Mouse (Mus musculus) heart, embryonic 14.5 days (tissue): ENCODE data around the gene Nid1. TPM values are rescaled to one million over a fixed set of nuclear protein-coding genes. Genes with fewer than 3 reads are reported as not detected.
A peak's percentile ranks its signal among the peaks of the same experiment; 100 is the strongest.
"Not testable (repeated sequence)": the region's sequence is repeated elsewhere in the genome, so short reads cannot be mapped to it uniquely, and the experiment has no call there.

ENCODE experiments used
- ATAC-seq: fragments of 200-750 bp; cut with Nextera tagmentation; 2 replicates; pipeline ENCODE4 v1.8.0; 2017; ENCODE audit warnings: low read depth, moderate TSS enrichment; ENCODE audit not compliant: insufficient number of reproducible peaks, insufficient read depth, low FRiP score
- H3K27ac ChIP-seq, 2 experiments: fragments of 200-500 bp in 1 of 2; fragments of 300-500 bp in 1 of 2; sonication (generic) in 1 of 2; replicated peaks in 1 of 2; 2 replicates each; pipeline ENCODE4 v1.5.1; 2012 to 2014; ENCODE audit warnings: low read depth in 2 of 2, low read length in 2 of 2, control low read depth in 1 of 2, mild to moderate bottlenecking in 1 of 2, mixed read lengths in 1 of 2; ENCODE audit not compliant: control insufficient read depth in 1 of 2, insufficient read depth in 1 of 2
- H3K27me3 ChIP-seq: fragments of 300-500 bp; sonication (generic); 2 replicates; pipeline ENCODE4 v1.6.1; 2014; ENCODE audit warnings: mild to moderate bottlenecking, low read length, control low read depth; ENCODE audit not compliant: control insufficient read depth, insufficient read depth
- H3K36me3 ChIP-seq: fragments of 300-500 bp; sonication (generic); 2 replicates; pipeline ENCODE4 v1.6.1; 2014; ENCODE audit warnings: mild to moderate bottlenecking, control low read depth, low read length, mixed read lengths; ENCODE audit not compliant: control insufficient read depth, insufficient read depth
- H3K4me1 ChIP-seq, 2 experiments: fragments of 200-500 bp in 1 of 2; fragments of 300-500 bp in 1 of 2; sonication (generic) in 1 of 2; 2 replicates each; pipeline ENCODE4 v1.6.1; 2012 to 2014; ENCODE audit warnings: low read length in 2 of 2, control low read depth in 1 of 2, mixed read lengths in 1 of 2; ENCODE audit not compliant: control insufficient read depth in 2 of 2, insufficient read depth in 2 of 2
- H3K4me2 ChIP-seq: fragments of 300-500 bp; sonication (generic); 2 replicates; pipeline ENCODE4 v1.6.1; 2014; ENCODE audit warnings: mild to moderate bottlenecking, low read length
- H3K4me3 ChIP-seq, 2 experiments: fragments of 200-500 bp in 1 of 2; fragments of 300-500 bp in 1 of 2; sonication (generic) in 1 of 2; 2 replicates each; pipeline ENCODE4 v1.5.1; 2012 to 2014; ENCODE audit warnings: low read length in 2 of 2, mild to moderate bottlenecking in 2 of 2, control low read depth in 1 of 2, low read depth in 1 of 2, moderate library complexity in 1 of 2; ENCODE audit not compliant: control insufficient read depth in 1 of 2, insufficient read depth in 1 of 2
- H3K9ac ChIP-seq: fragments of 300-500 bp; sonication (generic); 2 replicates; pipeline ENCODE4 v1.6.1; 2014; ENCODE audit warnings: mild to moderate bottlenecking, low read length
- H3K9me3 ChIP-seq: fragments of 300-500 bp; sonication (generic); 2 replicates; pipeline ENCODE4 v1.6.1; 2016; ENCODE audit warnings: low read length, control low read depth; ENCODE audit not compliant: control insufficient read depth
- WGBS: fragments of 180-500 bp; shearing (Covaris S2); extraction: QIAGEN DNeasy Blood & Tissue Kit; methylation state at CpG from one replicate; pipeline ENCODE4 v1.1.7; 2014; 5-methylcytosine and 5-hydroxymethylcytosine counted together
- polyA plus RNA-seq: library from polyadenylated mRNA; unstranded; fragments of >200 nt; fragmentation: Nextera tagmentation; extraction: Ambion mirVana; gene quantifications from 2 replicates; pipeline ENCODE4 v1.2.1, GENCODE M21; 2014

Gene Nid1
- polyA plus RNA-seq: 85.4 and 88.8 TPM in 2 replicates

DNA sequence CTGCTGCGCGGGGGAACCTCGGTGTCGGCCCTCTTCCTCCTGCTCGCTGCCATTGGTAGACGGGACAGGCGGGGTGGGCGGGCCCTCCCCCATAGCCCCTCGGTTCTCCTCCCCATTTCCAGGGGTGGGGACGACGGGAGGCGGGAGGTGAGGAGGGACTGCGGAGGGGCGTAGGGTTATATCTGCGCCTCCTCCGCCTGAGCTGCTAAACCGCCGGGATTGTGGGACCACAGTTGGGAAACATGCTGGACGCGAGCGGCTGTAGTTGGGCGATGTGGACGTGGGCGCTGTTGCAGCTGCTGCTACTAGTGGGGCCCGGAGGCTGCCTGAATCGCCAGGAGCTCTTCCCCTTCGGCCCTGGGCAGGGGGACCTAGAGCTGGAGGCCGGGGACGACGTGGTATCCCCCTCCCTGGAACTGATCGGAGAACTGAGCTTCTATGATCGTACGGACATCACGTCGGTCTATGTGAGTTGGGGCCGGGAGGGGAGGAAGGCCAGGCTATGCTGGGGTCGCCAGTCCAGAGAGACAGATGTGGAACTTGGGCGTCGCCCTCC, at the start of gene Nid1:
TSS of gene Nid1 (plus strand) at position 92 of the 556 bp plus-strand sequence.
- not testable (repeated sequence) for H3K9ac ChIP-seq

GRCm38 (mm10) chr13:13393228-13394095, 43.9 kb upstream of the Nid1 start, which contains the start of gene Gpr137b:
Gene Gpr137b (minus strand): TSS chr13:13394014.
- not testable (repeated sequence) for H3K27me3 ChIP-seq, H3K27ac ChIP-seq, H3K36me3 ChIP-seq, H3K9ac ChIP-seq, H3K9me3 ChIP-seq, H3K4me1 ChIP-seq
- WGBS: under 1% methylated on average over 46 of the region's 78 CpGs
- ATAC-seq: peak; percentile 82
- Histone ChIP-seq H3K4me2 (peak within 1 kb of the TSS; percentile 66), H3K4me3 (peak within 1 kb of the TSS; percentile 36 to 60)

More for the DNA sequence above, at the start of gene Nid1:
- peak; percentile 83 for ATAC-seq
- Histone ChIP-seq H3K27ac (peak within 1 kb of the TSS; percentile 19 to 39; a peak in 1 of 4 replicates), H3K4me3 (peak within 1 kb of the TSS; percentile 29 to 50), H3K4me2 (peak within 1 kb of the TSS; percentile 52)
- not testable (repeated sequence) for H3K4me1 ChIP-seq, H3K36me3 ChIP-seq, H3K27me3 ChIP-seq, H3K9me3 ChIP-seq
- 1% methylated on average over 18 of the region's 39 CpGs for WGBS

- not testable (repeated sequence) for H3K36me3 ChIP-seq, H3K4me1 ChIP-seq, H3K9ac ChIP-seq, H3K27ac ChIP-seq, H3K9me3 ChIP-seq, H3K27me3 ChIP-seq
- under 1% methylated on average over 12 of the region's 15 CpGs for WGBS
- peak overlapping the region; percentile 66 for H3K4me2 ChIP-seq
- H3K4me3 ChIP-seq: peak overlapping the region; percentile 36 to 54
- ATAC-seq: peak; percentile 31; the same call in 1 of the 2 replicates
Observed at GRCm38 (mm10) chr13:13394096-13394395, 43.3 kb upstream of the Nid1 start.

DNA sequence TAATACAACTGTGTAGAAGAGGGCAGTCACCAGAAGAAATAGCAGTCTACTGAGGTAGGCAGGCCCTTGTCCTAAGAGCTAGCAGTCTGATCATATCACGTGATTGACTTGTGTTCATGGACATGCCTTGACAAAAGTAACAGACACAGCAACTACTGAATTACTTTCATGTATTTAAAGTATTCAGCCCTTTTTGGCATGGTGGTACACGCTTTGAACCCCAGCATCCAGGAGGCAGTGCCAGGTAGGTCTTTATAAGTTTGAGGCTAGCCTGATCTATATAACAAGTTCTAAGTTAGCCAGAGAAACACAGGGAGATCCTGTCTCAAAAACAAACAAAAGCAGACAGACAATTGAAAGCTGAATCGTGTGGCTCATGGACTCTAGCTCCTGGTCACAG, 36.5 kb upstream of the Nid1 start:
- H3K9me3 ChIP-seq, H3K4me2 ChIP-seq, ATAC-seq, H3K36me3 ChIP-seq, H3K4me1 ChIP-seq, H3K27ac ChIP-seq, H3K4me3 ChIP-seq, H3K9ac ChIP-seq, H3K27me3 ChIP-seq: not testable (repeated sequence)
- whole genome bisulfite sequencing: 68% methylated on average over 3 of the region's 3 CpGs

DNA sequence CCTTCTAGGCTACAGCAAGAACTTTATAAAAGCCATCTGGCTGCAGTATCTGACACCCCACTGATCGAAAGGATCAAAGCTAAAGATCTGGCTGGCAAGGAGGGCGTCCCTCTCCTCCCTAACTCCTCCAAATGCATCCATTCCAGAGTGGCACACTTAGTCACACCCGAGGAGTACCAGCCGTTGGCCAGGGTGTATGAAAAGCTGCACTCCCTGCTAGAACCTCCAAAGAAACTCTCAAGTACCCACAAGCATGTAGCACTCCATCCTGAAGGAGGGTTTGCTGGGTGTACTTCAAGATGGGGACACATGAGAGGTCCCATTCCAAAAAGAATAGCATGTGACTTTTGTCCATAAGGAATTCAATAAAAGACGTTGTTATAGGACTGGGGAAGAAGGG, 34.5 kb upstream of the Nid1 start:
- H3K27me3 ChIP-seq, H3K9me3 ChIP-seq, H3K36me3 ChIP-seq, H3K4me3 ChIP-seq, H3K4me2 ChIP-seq, H3K27ac ChIP-seq, H3K9ac ChIP-seq, H3K4me1 ChIP-seq, ATAC-seq: not testable (repeated sequence)
- 66% methylated on average over 5 of the region's 5 CpGs for WGBS

DNA sequence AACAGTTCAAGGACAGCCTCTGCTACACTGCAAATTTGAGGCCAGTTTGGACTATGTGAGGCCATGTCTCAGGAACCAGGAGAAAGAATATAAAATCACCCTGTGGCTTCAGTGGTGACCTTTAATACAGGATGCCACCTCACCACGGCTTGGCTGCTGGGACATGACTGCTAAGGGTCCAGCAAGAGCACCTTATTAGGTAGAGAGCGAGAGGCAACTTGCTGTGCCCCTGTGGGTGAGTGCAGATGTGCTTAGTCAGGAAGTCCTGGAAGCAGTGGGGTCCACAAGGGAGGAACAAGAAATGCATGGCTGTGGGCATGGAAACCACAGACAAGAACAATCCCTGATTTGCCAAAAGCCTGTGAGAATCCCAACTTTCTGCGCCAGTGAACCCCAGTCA, 34.0 kb upstream of the Nid1 start:
- not testable (repeated sequence) for H3K4me3 ChIP-seq, H3K27ac ChIP-seq, H3K4me1 ChIP-seq, H3K9me3 ChIP-seq, H3K4me2 ChIP-seq, H3K27me3 ChIP-seq, H3K36me3 ChIP-seq, ATAC-seq, H3K9ac ChIP-seq
- 73% methylated on average over 2 of the region's 3 CpGs for WGBS

GRCm38 (mm10) chr13:13403839-13404238, 33.5 kb upstream of the Nid1 start:
- not testable (repeated sequence) for H3K36me3 ChIP-seq, H3K27me3 ChIP-seq, H3K27ac ChIP-seq, H3K4me2 ChIP-seq, H3K9ac ChIP-seq, H3K4me3 ChIP-seq, H3K4me1 ChIP-seq, ATAC-seq, H3K9me3 ChIP-seq
- 84% methylated on average over 3 of the region's 6 CpGs for WGBS
